Mouse (Mus musculus) ES-E14 (cell line): Measurements from ENCODE around the gene Bmyc.

ENCODE experiments used
- CHD2 ChIP-seq: IDR thresholded peaks from 2 replicates; pipeline ENCODE4 v1.6.1; 2014; ENCODE audit warnings: mild to moderate bottlenecking, low read depth, low read length, inconsistent platforms
- ZC3H11A ChIP-seq: IDR thresholded peaks from 2 replicates; pipeline ENCODE4 v1.6.1; 2012; ENCODE audit warnings: low read depth, mild to moderate bottlenecking, inconsistent platforms, low read length, borderline replicate concordance

DNA sequence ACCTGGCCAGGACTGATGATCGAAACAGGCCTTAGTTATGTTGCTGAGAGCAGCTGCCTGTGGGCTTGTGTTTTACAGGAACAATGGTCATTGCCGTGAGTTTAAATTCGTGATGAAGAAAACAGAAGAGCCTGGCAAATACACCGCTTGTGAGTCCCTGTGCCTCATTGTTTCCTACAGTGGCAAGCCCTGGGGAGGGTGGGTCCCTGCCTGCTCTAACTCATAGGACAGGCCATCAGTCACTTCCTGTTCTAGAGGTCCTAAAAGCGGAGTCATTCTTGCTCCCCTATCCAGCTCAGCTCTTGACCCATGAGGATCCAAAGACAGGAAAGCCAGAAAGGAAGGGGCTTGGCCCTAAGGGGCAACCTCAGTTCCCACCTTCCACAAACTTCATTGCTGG, 5.5 kb upstream of the Bmyc start:
- no peak for TF ChIP-seq CHD2
- TF ChIP-seq ZC3H11A: no peak
